Mouse (Mus musculus) midbrain, embryonic 16.5 days (tissue): Measurements from ENCODE around the gene Cramp1l. TPM values are rescaled to one million over a fixed set of nuclear protein-coding genes. Genes with fewer than 3 reads are reported as not detected.
"Not testable (repeated sequence)": the region's sequence is repeated elsewhere in the genome, so short reads cannot be mapped to it uniquely, and the experiment has no call there.

Experiments
- ATAC-seq: fragments of 200-750 bp; cut with Nextera tagmentation; 2 replicates; pipeline ENCODE4 v1.8.0; 2017; ENCODE audit warnings: moderate TSS enrichment
- H3K27ac ChIP-seq: fragments of 300-500 bp; sonication (generic); 2 replicates; pipeline ENCODE4 v1.5.1; 2014; ENCODE audit warnings: mild to moderate bottlenecking, low read length, mixed read lengths
- H3K27me3 ChIP-seq: fragments of 300-500 bp; sonication (generic); 2 replicates; pipeline ENCODE4 v1.6.1; 2014; ENCODE audit warnings: low read depth, low read length, mixed read lengths; ENCODE audit not compliant: control insufficient read depth, insufficient read depth
- H3K36me3 ChIP-seq: fragments of 300-500 bp; sonication (generic); 2 replicates; pipeline ENCODE4 v1.6.1; 2014; ENCODE audit warnings: mild to moderate bottlenecking, low read length, moderate library complexity, mixed read lengths; ENCODE audit not compliant: control insufficient read depth, insufficient read depth
- H3K4me1 ChIP-seq: fragments of 300-500 bp; sonication (generic); 2 replicates; pipeline ENCODE4 v1.6.1; 2014; ENCODE audit warnings: mild to moderate bottlenecking, low read length, mixed read lengths; ENCODE audit not compliant: control insufficient read depth, insufficient read depth
- H3K4me2 ChIP-seq: fragments of 300-500 bp; sonication (generic); 2 replicates; pipeline ENCODE4 v1.6.1; 2014; ENCODE audit warnings: mild to moderate bottlenecking, low read length, mixed read lengths
- H3K4me3 ChIP-seq: fragments of 300-500 bp; sonication (generic); 2 replicates; pipeline ENCODE4 v1.5.1; 2014; ENCODE audit warnings: low read depth, mild to moderate bottlenecking, low read length, moderate library complexity, mixed read lengths
- H3K9ac ChIP-seq: fragments of 300-500 bp; sonication (generic); 2 replicates; pipeline ENCODE4 v1.6.1; 2014; ENCODE audit warnings: low read depth, low read length, mixed read lengths
- H3K9me3 ChIP-seq: fragments of 300-500 bp; sonication (generic); replicated peaks from 2 replicates; pipeline ENCODE4 v1.6.1; 2014; ENCODE audit warnings: mild to moderate bottlenecking, low read length, mixed read lengths; ENCODE audit not compliant: control insufficient read depth, poor library complexity, severe bottlenecking
- WGBS: fragments of 180-500 bp; shearing (Covaris S2); extraction: QIAGEN DNeasy Blood & Tissue Kit; methylation state at CpG from one replicate; pipeline ENCODE4 v1.1.7; 2014; 5-methylcytosine and 5-hydroxymethylcytosine counted together
- polyA plus RNA-seq: library from polyadenylated mRNA; unstranded; fragments of >200 nt; fragmentation: Nextera tagmentation; extraction: Ambion mirVana; gene quantifications from 2 replicates; pipeline ENCODE4 v1.2.1, GENCODE M21; 2015

Cramp1l gene
- polyA plus RNA-seq, 1 experiment from 2014 or later = 4.6 TPM

- 12% methylated on average over 2 of the region's 2 CpGs for WGBS
These were observed 73.1 kb downstream of the Cramp1l start for GRCm38 (mm10) chr17:24942453-24942852.

GRCm38 (mm10) chr17:24937266-24937665, 78.3 kb downstream of the Cramp1l start:
- Histone ChIP-seq H3K9me3 (no peaks in the 10 kb centered on the region), H3K4me1 (peaks cover 30% of the 10 kb centered on the region), H3K27me3 (no peaks in the 10 kb centered on the region), H3K9ac (peak overlapping the region; percentile 84), H3K4me3 (peak overlapping the region; percentile 84), H3K36me3 (no peaks in the 10 kb centered on the region), H3K27ac (peak overlapping the region; percentile 95), H3K4me2 (peak overlapping the region; percentile 73)
- WGBS = 48% methylated on average over 6 of the region's 6 CpGs
- no peak for ATAC-seq

More at GRCm38 (mm10) chr17:24942453-24942852, 73.1 kb downstream of the Cramp1l start:
- not testable (repeated sequence) for ATAC-seq, H3K27ac ChIP-seq, H3K27me3 ChIP-seq, H3K4me1 ChIP-seq, H3K9ac ChIP-seq, H3K4me2 ChIP-seq, H3K4me3 ChIP-seq, H3K9me3 ChIP-seq
- peaks cover 11% of the 10 kb centered on the region for H3K36me3 ChIP-seq

- ATAC-seq = peak; percentile 99
- Histone ChIP-seq H3K9me3 (no peaks in the 10 kb centered on the region), H3K27ac (peak within 1 kb of the TSS; percentile 95), H3K36me3 (no peaks in the 10 kb centered on the region), H3K27me3 (no peaks in the 10 kb centered on the region), H3K4me2 (peak within 1 kb of the TSS; percentile 73), H3K9ac (peak within 1 kb of the TSS; percentile 84), H3K4me1 (peaks cover 30% of the 10 kb centered on the region), H3K4me3 (peak within 1 kb of the TSS; percentile 84)
- WGBS = under 1% methylated on average over 67 of the region's 78 CpGs
These were observed 79.0 kb downstream of the Cramp1l start, which contains the start of gene Mapk8ip3 for GRCm38 (mm10) chr17:24936259-24937237. Gene Mapk8ip3, minus strand, starts transcription at chr17:24936977.

GRCm38 (mm10) chr17:24935666-24936065, 79.9 kb downstream of the Cramp1l start:
- H3K27ac ChIP-seq = no peak overlapping the region
- H3K9me3 ChIP-seq = no peaks in the 10 kb centered on the region
- peak overlapping the region; percentile 73 for H3K4me2 ChIP-seq
- no peak for ATAC-seq
- no peaks in the 10 kb centered on the region for H3K36me3 ChIP-seq
- H3K27me3 ChIP-seq = no peaks in the 10 kb centered on the region
- peak overlapping the region; percentile 84 for H3K9ac ChIP-seq
- H3K4me1 ChIP-seq = peaks cover 30% of the 10 kb centered on the region
- peak overlapping the region; percentile 84 for H3K4me3 ChIP-seq

- Histone ChIP-seq H3K4me1 (peaks cover 30% of the 10 kb centered on the region), H3K27ac (no peak overlapping the region), H3K4me3 (peak overlapping the region; percentile 84; the same call in 1 of the 2 replicates), H3K9ac (peak overlapping the region; percentile 84), H3K27me3 (no peaks in the 10 kb centered on the region), H3K4me2 (peak overlapping the region; percentile 73), H3K9me3 (no peaks in the 10 kb centered on the region), H3K36me3 (no peaks in the 10 kb centered on the region)
- ATAC-seq = no peak
- 94% methylated on average over 4 of the region's 4 CpGs for WGBS
These were observed 80.7 kb downstream of the Cramp1l start for GRCm38 (mm10) chr17:24934926-24935325.

- no peaks in the 10 kb centered on the region for H3K9me3 ChIP-seq
- H3K27ac ChIP-seq = no peak overlapping the region
- 76% methylated on average over 4 of the region's 4 CpGs for WGBS
- no peak overlapping the region for H3K9ac ChIP-seq
- no peak overlapping the region for H3K4me3 ChIP-seq
- no peak for ATAC-seq
- H3K36me3 ChIP-seq = 0 out of 2 replicates have a peak, but pooled peaks cover 4% of the 10 kb centered on the region
- H3K4me1 ChIP-seq = peaks cover 30% of the 10 kb centered on the region
- no peak overlapping the region for H3K4me2 ChIP-seq
- no peaks in the 10 kb centered on the region for H3K27me3 ChIP-seq
These were observed 82.4 kb downstream of the Cramp1l start for GRCm38 (mm10) chr17:24933163-24933562.

- Histone ChIP-seq H3K4me1 (peaks cover 30% of the 10 kb centered on the region), H3K9me3 (no peaks in the 10 kb centered on the region), H3K4me2 (no peak overlapping the region), H3K27me3 (no peaks in the 10 kb centered on the region), H3K27ac (no peak overlapping the region), H3K4me3 (no peak overlapping the region), H3K9ac (no peak overlapping the region), H3K36me3 (peaks cover 7% of the 10 kb centered on the region)
- 96% methylated on average over 4 of the region's 4 CpGs for WGBS
- ATAC-seq = no peak
These were observed 83.2 kb downstream of the Cramp1l start for GRCm38 (mm10) chr17:24932431-24932830.

GRCm38 (mm10) chr17:24929506-24929905, 86.1 kb downstream of the Cramp1l start:
- WGBS = 78% methylated on average over 1 of the region's 1 CpGs
- Histone ChIP-seq H3K27ac (no peak overlapping the region), H3K4me1 (peaks cover 15% of the 10 kb centered on the region), H3K9me3 (no peaks in the 10 kb centered on the region), H3K36me3 (peaks cover 23% of the 10 kb centered on the region), H3K4me2 (no peak overlapping the region), H3K4me3 (no peak overlapping the region), H3K27me3 (no peaks in the 10 kb centered on the region), H3K9ac (no peak overlapping the region)
- ATAC-seq = no peak

GRCm38 (mm10) chr17:24923246-24923645, 92.3 kb downstream of the Cramp1l start:
- no peaks in the 10 kb centered on the region for H3K27me3 ChIP-seq
- H3K27ac ChIP-seq = no peak overlapping the region
- ATAC-seq = no peak
- 96% methylated on average over 1 of the region's 1 CpGs for WGBS
- no peaks in the 10 kb centered on the region for H3K9me3 ChIP-seq
- H3K4me2 ChIP-seq = no peak overlapping the region
- H3K9ac ChIP-seq = no peak overlapping the region
- H3K4me3 ChIP-seq = no peak overlapping the region
- H3K4me1 ChIP-seq = no peaks in the 10 kb centered on the region
- H3K36me3 ChIP-seq = peaks cover 72% of the 10 kb centered on the region
